Comparison of ENCODE assay signal across 16 mouse cellular contexts in genomic region chr3:123652926-123653325, GRCm38 (mm10). TPM values are rescaled to one million over a fixed set of nuclear protein-coding genes. Genes with fewer than 3 reads are reported as not detected.
DNase-seq lines count a peak whose midpoint lies in the region; ATAC-seq lines count a peak whose summit lies in the region.
"Had no signal": no experiment of that assay in that cellular context is flagged by ENCODE, and none has a peak within 500 bp of the region (broad histone marks: within the 10 kb centered on the region; RNA-seq: fewer than 3 reads in every experiment).

No protein-coding gene starts in this region.

- H3K9me3 ChIP-seq in liver, embryonic 11.5 days (ENCODE audit: control insufficient read depth, low read length) = no peaks in the 10 kb centered on the region
- H3K9me3 ChIP-seq: embryonic facial prominence, embryonic 15.5 days; forebrain, embryonic 13.5 days; neural tube, embryonic 13.5 days had no signal

- H3K36me3 ChIP-seq in liver, embryonic 11.5 days (ENCODE audit: control insufficient read depth, insufficient read depth, low read length) = no peaks in the 10 kb centered on the region
- H3K36me3 ChIP-seq: embryonic facial prominence, embryonic 15.5 days; neural tube, embryonic 13.5 days had no signal

- no peak overlapping the region for H3K4me3 ChIP-seq in liver, embryonic 11.5 days (ENCODE audit: low read depth, low read length)
- H3K4me3 ChIP-seq: embryonic facial prominence, embryonic 15.5 days; forebrain, embryonic 13.5 days; megakaryocyte, embryonic 14.5 days; neural tube, embryonic 13.5 days had no signal

- no peaks in the 10 kb centered on the region for H3K4me1 ChIP-seq in liver, embryonic 11.5 days (replicated peaks; ENCODE audit: control insufficient read depth, insufficient read depth, low read length)
- H3K4me1 ChIP-seq: embryonic facial prominence, embryonic 15.5 days; forebrain, embryonic 13.5 days; neural tube, embryonic 13.5 days had no signal

- DNase-seq in liver, embryonic 11.5 days (ENCODE audit: low spot score) = no peak
- DNase-seq in liver = no peak
- peak; percentile 99 for DNase-seq in 416B (ENCODE audit: low read depth)
- DNase-seq in NIH3T3 (ENCODE audit: low read depth) = peak; percentile 61
- peak; percentile 2 for DNase-seq in induced T-regulatory cell, adult 2 months (ENCODE audit: low read depth)
- DNase-seq in testis, postnatal 14 days (ENCODE audit: low spot score) = no peak
- DNase-seq in heart, adult 8-10 months (ENCODE audit: low spot score) = no peak
- DNase-seq: adrenal gland, adult 2 months; cerebellum, adult 8-10 months; heart, adult 18-20 months; right cerebral cortex, postnatal 4 days had no signal

- H3K27ac ChIP-seq in liver, embryonic 11.5 days (ENCODE audit: low read depth, low read length) = no peak overlapping the region
- H3K27ac ChIP-seq: embryonic facial prominence, embryonic 15.5 days; forebrain, embryonic 13.5 days; neural tube, embryonic 13.5 days had no signal

- no peak overlapping the region for H3K4me2 ChIP-seq in liver, embryonic 11.5 days
- H3K4me2 ChIP-seq: embryonic facial prominence, embryonic 15.5 days; forebrain, embryonic 13.5 days; neural tube, embryonic 13.5 days had no signal

- ATAC-seq in liver, embryonic 11.5 days (replicated peaks; ENCODE audit: low FRiP score) = peak; percentile 31; the same call in 1 of the 2 replicates
- ATAC-seq in monocyte, adult 5-6 weeks (replicated peaks; ENCODE audit: insufficient number of reproducible peaks, low FRiP score, low TSS enrichment, poor library complexity, severe bottlenecking) = no peak
- ATAC-seq: forebrain, embryonic 13.5 days had no signal

- WGBS in liver, embryonic 11.5 days = 48% methylated on average over 1 of the region's 1 CpGs

- no peaks in the 10 kb centered on the region for H3K27me3 ChIP-seq in liver, embryonic 11.5 days (replicated peaks; ENCODE audit: control insufficient read depth, insufficient read depth, low read length)
- H3K27me3 ChIP-seq: embryonic facial prominence, embryonic 15.5 days; forebrain, embryonic 13.5 days; megakaryocyte, embryonic 14.5 days; neural tube, embryonic 13.5 days had no signal

- no peak overlapping the region for H3K9ac ChIP-seq in liver, embryonic 11.5 days (ENCODE audit: low read depth, low read length)
- H3K9ac ChIP-seq: embryonic facial prominence, embryonic 15.5 days; forebrain, embryonic 13.5 days; neural tube, embryonic 13.5 days had no signal

RNA-seq across cellular contexts. Expression of gene Ndst3, which starts 37.7 kb away (rescaled TPM):
- polyA plus RNA-seq in liver, embryonic 11.5 days (2014; fragmentation: Nextera tagmentation; extraction: Ambion mirVana) = 0.32 and 0.40 TPM in 2 replicates
- total RNA-seq in monocyte, adult 5-6 weeks (2017) = not detected in 3 replicates
- total RNA-seq in heart, adult 8-10 months (2022) = under 1 TPM in 1 of 4 experiments, not detected in 3; 0.13 TPM
- polyA plus RNA-seq: adrenal gland, adult 2 months had no signal

Comparison
In these comparisons a context has a peak if more than half of its experiments do, and no peak if none do; other contexts are left out.
1. DNase-seq: peak in 416B (single experiment), NIH3T3 (single experiment) and induced T-regulatory cell, adult 2 months (single experiment); none in liver, embryonic 11.5 days (single experiment), liver (single experiment), testis, postnatal 14 days (single experiment) and heart, adult 8-10 months (single experiment).